Mouse (Mus musculus) limb, embryonic 11.5 days (tissue): ENCODE measurements around the gene Necab3. TPM values are rescaled to one million over a fixed set of nuclear protein-coding genes. Genes with fewer than 3 reads are reported as not detected.

Source experiments
- ATAC-seq: fragments of 200-750 bp; cut with Nextera tagmentation; 2 replicates; pipeline ENCODE4 v1.8.0; 2017; ENCODE audit warnings: low read depth; ENCODE audit not compliant: insufficient number of reproducible peaks, low FRiP score, low TSS enrichment
- DNase-seq: peaks from one replicate; pipeline ENCODE4 v3.0.0-alpha.2; 2015; ENCODE audit warnings: low spot score
- H3K27ac ChIP-seq: fragments of 300-500 bp; sonication (generic); replicated peaks from 2 replicates; pipeline ENCODE4 v1.5.1; 2014; ENCODE audit warnings: low read depth, mild to moderate bottlenecking, low read length
- H3K27me3 ChIP-seq: fragments of 300-500 bp; sonication (generic); 2 replicates; pipeline ENCODE4 v1.6.1; 2014; ENCODE audit warnings: mild to moderate bottlenecking, low read length, mixed read lengths; ENCODE audit not compliant: control insufficient read depth, insufficient read depth
- H3K36me3 ChIP-seq: fragments of 300-500 bp; sonication (generic); 2 replicates; pipeline ENCODE4 v1.6.1; 2014; ENCODE audit warnings: mild to moderate bottlenecking, low read length, moderate library complexity, mixed read lengths; ENCODE audit not compliant: control insufficient read depth, insufficient read depth
- H3K4me1 ChIP-seq: fragments of 300-500 bp; sonication (generic); 2 replicates; pipeline ENCODE4 v1.6.1; 2014; ENCODE audit warnings: low read length, mixed read lengths; ENCODE audit not compliant: control insufficient read depth, insufficient read depth
- H3K4me2 ChIP-seq: fragments of 300-500 bp; sonication (generic); 2 replicates; pipeline ENCODE4 v1.6.1; 2014; ENCODE audit warnings: low read depth, mild to moderate bottlenecking, moderate library complexity; ENCODE audit not compliant: severe bottlenecking
- H3K4me3 ChIP-seq: fragments of 300-500 bp; sonication (generic); 2 replicates; pipeline ENCODE4 v1.5.1; 2014; ENCODE audit warnings: low read depth, low read length
- H3K9ac ChIP-seq: fragments of 300-500 bp; sonication (generic); 2 replicates; pipeline ENCODE4 v1.6.1; 2014; ENCODE audit warnings: mild to moderate bottlenecking, low read length
- H3K9me3 ChIP-seq: fragments of 300-500 bp; sonication (generic); 2 replicates; pipeline ENCODE4 v1.6.1; 2016; ENCODE audit warnings: low read length; ENCODE audit not compliant: control insufficient read depth
- WGBS: fragments of 180-500 bp; shearing (Covaris S2); extraction: QIAGEN DNeasy Blood & Tissue Kit; methylation state at CpG from one replicate; pipeline ENCODE4 v1.1.7; 2014; 5-methylcytosine and 5-hydroxymethylcytosine counted together
- polyA plus RNA-seq: library from polyadenylated mRNA; unstranded; fragments of >200 nt; fragmentation: Nextera tagmentation; extraction: Ambion mirVana; gene quantifications from 2 replicates; pipeline ENCODE4 v1.2.1, GENCODE M21; 2014

The Necab3 gene
- polyA plus RNA-seq, 1 experiment from 2014 or later = 1.4 TPM

DNA sequence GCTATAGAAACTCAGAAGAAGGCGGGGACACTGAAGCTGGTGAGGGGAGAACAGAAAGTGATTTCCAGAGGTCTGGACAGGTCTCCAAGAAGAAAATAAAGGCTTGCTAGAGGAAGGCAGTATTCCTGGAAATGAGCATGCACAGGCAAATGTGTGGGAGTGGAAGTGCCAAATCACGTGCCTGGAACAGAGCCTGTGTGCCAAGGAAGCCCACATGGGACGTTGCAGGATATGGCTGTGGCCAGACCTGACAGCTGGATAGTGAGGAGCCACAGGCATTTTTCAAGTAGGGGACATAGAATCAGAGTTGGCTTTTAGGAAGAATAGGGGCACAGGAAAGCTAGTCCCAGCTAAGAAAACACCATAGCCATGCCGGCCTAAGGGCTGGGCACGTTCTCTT is 37.1 kb upstream of the Necab3 start:
- ATAC-seq = no peak
- H3K9me3 ChIP-seq = peaks cover 2% of the 10 kb centered on the region; the same call in 1 of the 2 replicates
- no peak overlapping the region for H3K4me3 ChIP-seq
- no peak for DNase-seq
- H3K4me1 ChIP-seq = no peaks in the 10 kb centered on the region
- WGBS = 85% methylated on average over 5 of the region's 5 CpGs
- no peaks in the 10 kb centered on the region for H3K27me3 ChIP-seq
- no peak overlapping the region for H3K4me2 ChIP-seq
- H3K27ac ChIP-seq = no peak overlapping the region
- H3K36me3 ChIP-seq = no peaks in the 10 kb centered on the region
- no peak overlapping the region for H3K9ac ChIP-seq

DNA sequence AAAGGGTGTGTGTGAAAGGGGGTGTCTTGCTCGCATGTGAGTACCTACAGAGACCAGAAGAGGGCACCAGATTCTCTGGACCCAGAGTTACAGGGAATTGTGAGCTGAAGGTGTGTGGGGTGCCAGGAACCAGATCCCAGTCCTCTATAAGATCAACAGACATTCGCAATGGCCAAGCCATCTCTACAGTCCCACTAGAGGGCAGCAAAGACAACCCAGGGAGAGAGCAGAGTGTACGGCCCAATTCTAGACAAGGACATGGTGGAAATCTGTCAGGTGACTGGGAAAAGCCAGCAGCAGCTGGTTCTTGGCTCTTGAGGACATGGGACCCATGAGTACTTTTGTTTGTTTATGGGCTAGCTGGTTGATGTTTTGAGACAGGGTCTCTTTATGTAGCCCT is 34.3 kb upstream of the Necab3 start:
- 70% methylated on average over 3 of the region's 3 CpGs for WGBS
- Histone ChIP-seq H3K27ac (no peak overlapping the region), H3K4me3 (no peak overlapping the region), H3K4me2 (no peak overlapping the region), H3K27me3 (no peaks in the 10 kb centered on the region), H3K9me3 (peaks cover 2% of the 10 kb centered on the region; the same call in 1 of the 2 replicates), H3K9ac (no peak overlapping the region), H3K36me3 (no peaks in the 10 kb centered on the region), H3K4me1 (no peaks in the 10 kb centered on the region)
- ATAC-seq (no peak), DNase-seq (peak; percentile 36)

DNA sequence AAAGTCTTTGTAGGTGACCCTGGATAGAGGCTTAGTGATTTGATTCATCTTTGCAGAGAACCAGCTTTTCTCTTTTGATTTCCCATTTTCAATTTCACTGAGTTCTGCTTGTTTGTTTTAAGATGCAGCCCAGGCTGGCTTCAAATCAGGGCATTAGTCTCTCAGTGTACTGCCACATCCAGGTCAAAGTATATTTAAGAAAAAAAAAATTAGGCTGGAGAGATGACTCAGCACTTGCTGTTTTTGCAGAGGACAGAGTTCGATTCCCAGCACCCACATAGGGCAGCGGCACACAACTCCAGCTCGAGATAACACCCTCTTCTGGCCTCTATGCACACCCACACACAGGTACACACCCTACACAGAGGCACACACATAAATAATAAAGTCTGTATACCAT is 32.5 kb upstream of the Necab3 start:
- ATAC-seq (no peak), DNase-seq (no peak)
- Histone ChIP-seq H3K9me3 (peaks cover 2% of the 10 kb centered on the region; the same call in 1 of the 2 replicates), H3K4me3 (no peak overlapping the region), H3K4me1 (no peaks in the 10 kb centered on the region), H3K27ac (no peak overlapping the region), H3K27me3 (no peaks in the 10 kb centered on the region), H3K4me2 (no peak overlapping the region), H3K9ac (no peak overlapping the region), H3K36me3 (no peaks in the 10 kb centered on the region)
- WGBS = 85% methylated on average over 3 of the region's 3 CpGs

DNA sequence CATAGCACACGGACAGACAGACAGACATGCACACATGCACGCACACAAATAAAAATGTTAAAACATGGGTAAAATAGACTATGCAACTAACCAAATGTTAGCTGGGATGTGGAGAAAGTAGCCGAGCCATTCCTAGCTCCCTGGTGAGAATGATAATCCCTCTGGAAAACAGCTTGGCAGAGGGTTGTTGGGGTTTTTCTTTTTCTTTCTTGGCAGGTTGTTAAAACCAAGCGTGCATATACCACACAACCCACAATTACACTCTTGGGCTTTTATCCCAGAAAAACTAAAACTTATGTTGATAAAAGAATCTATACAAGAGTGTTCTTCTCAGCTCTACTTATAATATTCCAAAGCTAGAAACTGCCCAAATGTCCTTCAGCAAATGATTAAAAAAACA is 30.4 kb upstream of the Necab3 start:
- no peak overlapping the region for H3K27ac ChIP-seq
- H3K4me2 ChIP-seq = no peak overlapping the region
- ATAC-seq (no peak), DNase-seq (no peak)
- H3K9me3 ChIP-seq = peaks cover 2% of the 10 kb centered on the region; the same call in 1 of the 2 replicates
- 81% methylated on average over 4 of the region's 4 CpGs for WGBS
- H3K9ac ChIP-seq = no peak overlapping the region
- H3K36me3 ChIP-seq = no peaks in the 10 kb centered on the region
- H3K4me1 ChIP-seq = peaks cover 5% of the 10 kb centered on the region; the same call in 1 of the 2 replicates
- H3K27me3 ChIP-seq = no peaks in the 10 kb centered on the region
- H3K4me3 ChIP-seq = no peak overlapping the region

DNA sequence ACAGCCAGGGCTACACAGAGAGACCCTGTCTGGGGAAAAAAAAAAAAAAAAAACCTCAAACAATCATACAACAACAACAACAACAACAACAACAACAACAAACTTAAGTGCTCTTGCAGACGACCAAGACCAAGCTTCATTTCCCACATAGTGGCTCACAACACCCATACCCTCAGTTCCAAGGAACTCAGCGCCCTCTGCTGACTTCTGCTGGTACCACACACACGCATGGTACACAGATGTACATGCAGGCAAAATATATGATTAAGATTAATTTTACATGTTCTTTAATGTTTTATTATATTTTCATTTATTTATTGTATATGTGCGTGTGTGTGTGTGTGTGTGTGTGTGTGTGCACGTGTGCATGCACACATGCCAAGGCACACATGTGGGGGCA is 27.7 kb upstream of the Necab3 start:
- no peak overlapping the region for H3K4me2 ChIP-seq
- H3K27ac ChIP-seq = no peak overlapping the region
- H3K9ac ChIP-seq = no peak overlapping the region
- WGBS = 78% methylated on average over 5 of the region's 5 CpGs
- peaks cover 5% of the 10 kb centered on the region; the same call in 1 of the 2 replicates for H3K4me1 ChIP-seq
- no peaks in the 10 kb centered on the region for H3K9me3 ChIP-seq
- ATAC-seq (no peak), DNase-seq (peak; percentile 62)
- no peaks in the 10 kb centered on the region for H3K27me3 ChIP-seq
- no peak overlapping the region for H3K4me3 ChIP-seq
- H3K36me3 ChIP-seq = no peaks in the 10 kb centered on the region

DNA sequence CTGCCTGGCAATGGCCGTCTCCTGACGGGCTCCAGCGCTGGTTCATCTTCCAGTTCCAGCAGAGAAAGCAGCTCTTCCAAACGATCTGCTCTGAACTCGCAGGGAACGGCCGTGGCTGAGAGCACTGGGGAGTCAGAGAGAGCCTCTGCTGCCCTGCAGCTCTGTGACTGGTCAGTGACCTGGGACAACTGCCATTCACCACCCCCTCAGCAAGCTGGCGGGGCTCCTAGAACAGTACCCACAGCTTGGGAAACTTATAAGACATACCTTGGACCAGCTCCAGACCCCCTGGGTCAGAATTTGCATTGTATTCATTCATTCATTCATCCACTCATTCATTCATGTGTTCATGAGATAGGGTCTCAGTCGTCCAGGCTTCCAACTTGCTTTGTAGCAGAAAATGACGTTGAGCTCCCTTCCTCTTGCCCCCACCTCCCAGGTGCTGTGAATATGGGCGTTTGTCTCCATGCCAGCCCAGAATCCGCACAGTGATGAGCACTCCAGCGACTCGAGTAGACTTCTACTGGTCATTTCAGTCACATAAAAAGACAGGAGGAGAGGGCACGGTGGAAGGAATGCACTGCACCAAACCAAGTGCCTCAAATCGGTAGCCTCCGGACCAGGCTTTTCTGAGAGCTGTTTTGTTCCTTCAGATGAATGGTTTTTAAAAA is 26.4 kb upstream of the Necab3 start:
- no peak overlapping the region for H3K27ac ChIP-seq
- 67% methylated on average over 17 of the region's 17 CpGs for WGBS
- no peaks in the 10 kb centered on the region for H3K36me3 ChIP-seq
- no peak for ATAC-seq
- no peak for DNase-seq
- H3K4me1 ChIP-seq = peaks cover 5% of the 10 kb centered on the region; the same call in 1 of the 2 replicates
- H3K4me2 ChIP-seq = no peak overlapping the region
- no peaks in the 10 kb centered on the region for H3K9me3 ChIP-seq
- no peak overlapping the region for H3K9ac ChIP-seq
- no peaks in the 10 kb centered on the region for H3K27me3 ChIP-seq
- H3K4me3 ChIP-seq = no peak overlapping the region

DNA sequence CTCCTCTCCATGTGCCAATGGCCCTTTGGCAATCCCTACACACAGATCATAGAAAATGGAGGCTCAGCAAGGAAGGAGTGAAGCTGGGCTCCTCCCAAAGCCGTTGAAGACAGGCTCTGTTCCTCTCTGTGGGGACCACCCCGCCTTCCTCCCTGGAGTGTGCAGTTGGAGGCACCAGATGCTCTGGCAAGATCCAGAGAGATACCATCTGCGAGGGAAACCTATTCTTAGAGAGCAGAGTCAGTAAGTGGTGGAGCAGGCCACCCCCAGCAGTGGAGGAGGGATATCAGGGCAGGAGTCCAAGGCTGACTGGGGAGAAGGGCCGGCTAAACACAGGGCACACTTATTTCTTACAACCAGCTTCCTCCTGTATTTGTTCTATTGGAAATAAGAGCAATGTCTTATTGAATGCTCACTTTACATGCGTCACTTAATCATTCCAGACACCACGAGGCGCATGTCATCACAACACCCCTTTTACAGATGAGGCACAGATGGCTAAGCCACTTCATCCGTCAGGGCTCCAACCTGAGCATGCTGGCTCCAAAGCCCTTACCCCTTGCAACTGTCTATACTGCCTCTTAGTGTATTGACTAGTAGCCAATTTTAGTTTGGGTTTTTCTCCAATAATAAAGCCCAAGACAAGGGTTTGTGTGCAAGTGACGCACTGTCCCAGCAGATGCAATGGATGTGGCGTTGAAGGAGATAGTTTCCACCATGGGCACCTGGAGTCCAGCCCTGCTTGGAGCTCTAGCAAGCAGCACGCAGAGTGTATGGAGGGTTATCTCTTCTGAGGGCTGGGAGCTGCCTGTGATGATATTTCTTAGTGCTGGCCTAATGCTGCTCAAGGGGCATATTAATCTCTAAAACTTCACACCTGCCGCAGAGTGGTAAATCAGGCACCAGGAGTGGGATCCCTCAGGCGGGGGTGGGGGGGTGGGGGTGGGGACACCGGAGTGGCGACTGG is 25.5 kb upstream of the Necab3 start:
- Histone ChIP-seq H3K27me3 (no peaks in the 10 kb centered on the region), H3K4me2 (no peak overlapping the region), H3K4me3 (no peak overlapping the region), H3K9ac (no peak overlapping the region), H3K36me3 (no peaks in the 10 kb centered on the region), H3K9me3 (no peaks in the 10 kb centered on the region), H3K27ac (no peak overlapping the region), H3K4me1 (peaks cover 5% of the 10 kb centered on the region; the same call in 1 of the 2 replicates)
- ATAC-seq (no peak), DNase-seq (no peak)
- WGBS = 68% methylated on average over 15 of the region's 15 CpGs

DNA sequence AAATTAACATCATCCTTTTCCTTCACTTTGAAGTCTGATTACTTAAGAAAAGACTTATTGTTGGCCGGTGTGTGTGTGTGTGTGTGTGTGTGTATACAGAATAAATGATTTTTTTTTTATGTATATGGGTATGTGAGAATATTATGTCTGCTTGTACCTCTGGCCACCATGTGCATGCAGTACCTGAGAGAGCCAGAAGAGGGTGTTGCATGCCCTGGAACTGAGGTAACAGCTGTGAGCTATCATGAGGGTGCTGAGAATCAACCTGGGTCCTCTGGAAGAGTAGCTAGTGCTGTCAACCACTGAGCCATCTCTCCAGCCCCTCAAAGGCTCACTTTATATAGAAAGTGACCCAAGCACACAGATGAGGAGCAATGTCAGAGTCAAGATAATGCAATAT is 22.7 kb upstream of the Necab3 start:
- 90% methylated on average over 1 of the region's 1 CpGs for WGBS
- no peak for ATAC-seq
- H3K27ac ChIP-seq = no peak overlapping the region
- H3K4me1 ChIP-seq = peaks cover 5% of the 10 kb centered on the region
- DNase-seq = no peak
- no peaks in the 10 kb centered on the region for H3K27me3 ChIP-seq
- H3K9ac ChIP-seq = no peak overlapping the region
- no peak overlapping the region for H3K4me2 ChIP-seq
- no peaks in the 10 kb centered on the region for H3K36me3 ChIP-seq
- no peak overlapping the region for H3K4me3 ChIP-seq
- H3K9me3 ChIP-seq = no peaks in the 10 kb centered on the region
